Mouse (Mus musculus) megakaryocyte, adult 5-6 weeks (primary cell): ENCODE measurements around the gene Ankrd33b. TPM values are rescaled to one million over a fixed set of nuclear protein-coding genes. Genes with fewer than 3 reads are reported as not detected.

Source experiments
- ATAC-seq: 2 replicates; pipeline ENCODE4 v1.8.0; 2016; ENCODE audit warnings: mild to moderate bottlenecking, inconsistent platforms; ENCODE audit not compliant: poor library complexity, severe bottlenecking
- total RNA-seq, 2 experiments: library from RNA; stranded (forward) in 1 of 2; stranded (reverse) in 1 of 2; fragments of 153-499, 151-499 nt in 1 of 2; fragments of 221-1000, 200-1000 nt in 1 of 2; gene quantifications; 2 replicates each; pipeline versions ENCODE4 v1.2.3 to v1.2.4; 2015 to 2017

Gene Ankrd33b
- total RNA-seq (2015) (4.8 and 5.1 TPM in 2 replicates), total RNA-seq (2017) (5.8 and 9.1 TPM in 2 replicates)

- peak; percentile 22 for ATAC-seq
Observed at GRCm38 (mm10) chr15:31367481-31368200, at the start of gene Ankrd33b. Gene Ankrd33b (minus strand): TSS chr15:31367726.

DNA sequence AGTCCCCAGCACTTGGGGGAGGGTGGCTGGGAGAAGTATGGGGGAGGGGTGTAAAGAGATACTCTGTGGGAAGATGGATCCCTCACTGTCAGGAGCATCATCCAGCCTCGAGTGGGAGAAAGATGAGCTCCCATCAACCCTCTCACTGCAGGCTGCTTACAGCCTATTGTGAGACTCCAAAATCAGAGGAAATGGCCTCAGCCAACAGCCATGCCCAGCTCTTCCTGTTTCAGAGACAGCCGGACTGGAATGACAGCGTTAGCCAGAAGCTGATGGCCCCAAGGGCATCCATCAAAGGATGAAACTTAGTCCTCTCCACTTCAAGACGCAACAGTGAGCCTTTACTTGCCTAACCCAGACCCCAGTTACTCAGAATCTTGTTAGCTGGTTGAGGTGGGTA is 47.7 kb upstream of the Ankrd33b start:
- ATAC-seq = no peak

- no peak for ATAC-seq
Observed at GRCm38 (mm10) chr15:31414179-31414898, 46.8 kb upstream of the Ankrd33b start.

- ATAC-seq = no peak
Observed at GRCm38 (mm10) chr15:31413662-31414061, 46.1 kb upstream of the Ankrd33b start.

DNA sequence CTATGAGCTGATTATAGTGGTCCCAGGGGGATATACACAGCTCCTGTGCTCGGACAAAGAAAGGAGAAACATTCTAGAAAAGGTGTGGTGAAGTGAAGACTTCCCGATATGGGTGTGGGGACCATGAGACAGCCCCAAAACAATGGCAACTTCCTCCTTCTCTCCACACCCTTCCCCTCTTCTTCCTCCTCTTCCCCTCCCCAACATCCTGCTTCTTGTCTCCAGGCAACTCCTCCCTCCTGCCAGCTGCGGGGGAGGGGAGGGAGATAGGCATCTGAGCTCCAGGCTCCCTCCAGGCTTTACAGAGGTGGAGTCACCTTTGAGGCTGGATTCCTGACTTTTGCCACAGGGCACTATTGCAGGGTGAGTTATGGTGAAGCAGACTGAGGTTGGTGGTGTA is 45.4 kb upstream of the Ankrd33b start:
- peak; percentile 82 for ATAC-seq

GRCm38 (mm10) chr15:31412436-31412835 is 44.9 kb upstream of the Ankrd33b start:
- ATAC-seq = no peak

- no peak for ATAC-seq
Observed at GRCm38 (mm10) chr15:31407490-31407889, 40.0 kb upstream of the Ankrd33b start.

- no peak for ATAC-seq
Observed at GRCm38 (mm10) chr15:31406881-31407280, 39.4 kb upstream of the Ankrd33b start.

- no peak for ATAC-seq
Observed at GRCm38 (mm10) chr15:31404346-31404745, 36.8 kb upstream of the Ankrd33b start.

GRCm38 (mm10) chr15:31402200-31402892 is 34.8 kb upstream of the Ankrd33b start:
- no peak for ATAC-seq

- ATAC-seq = peak; percentile 97
Observed at GRCm38 (mm10) chr15:31400974-31401373, 33.4 kb upstream of the Ankrd33b start.

- no peak for ATAC-seq
Observed at GRCm38 (mm10) chr15:31398769-31399168, 31.2 kb upstream of the Ankrd33b start.

DNA sequence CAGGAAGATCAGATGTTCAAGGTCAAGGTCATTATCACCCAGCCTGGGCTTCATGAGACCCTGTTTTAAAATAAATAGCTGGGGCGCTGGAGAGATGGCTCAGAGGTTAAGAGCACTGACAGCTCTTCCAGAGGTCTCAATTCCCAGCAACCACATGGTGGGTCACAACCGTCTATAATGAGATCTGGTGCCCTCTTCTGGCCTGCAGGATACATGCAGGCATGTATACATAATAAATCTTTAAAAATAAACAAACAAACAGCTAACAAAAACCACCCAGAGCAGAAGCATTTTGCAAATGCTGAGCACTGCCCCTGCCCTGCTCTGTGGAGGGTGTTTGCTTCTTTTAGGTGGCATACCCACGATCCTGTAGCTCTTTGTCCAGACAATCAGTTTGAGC is 29.9 kb upstream of the Ankrd33b start:
- no peak for ATAC-seq

- no peak for ATAC-seq
Observed at GRCm38 (mm10) chr15:31396755-31397154, 29.2 kb upstream of the Ankrd33b start.

DNA sequence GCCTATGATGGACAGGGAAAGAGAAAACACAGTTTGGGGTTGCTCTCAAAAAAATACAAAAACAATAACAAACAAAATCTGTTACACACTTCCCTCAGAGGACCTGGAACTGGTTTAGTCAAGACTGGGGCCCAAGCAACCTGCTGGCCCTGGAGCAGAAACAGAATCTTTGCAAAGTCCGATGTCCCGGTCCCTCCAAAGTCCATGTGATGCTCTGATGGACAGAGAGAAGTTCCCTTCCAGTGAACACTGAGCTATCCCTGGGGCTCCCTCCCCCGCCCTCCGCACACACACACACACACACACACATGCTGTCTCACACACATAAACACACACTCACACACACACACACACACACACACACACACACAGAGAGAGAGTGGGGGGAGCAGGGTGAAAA is 28.5 kb upstream of the Ankrd33b start:
- ATAC-seq = no peak

- ATAC-seq = no peak
Observed at GRCm38 (mm10) chr15:31393402-31393801, 25.9 kb upstream of the Ankrd33b start.

DNA sequence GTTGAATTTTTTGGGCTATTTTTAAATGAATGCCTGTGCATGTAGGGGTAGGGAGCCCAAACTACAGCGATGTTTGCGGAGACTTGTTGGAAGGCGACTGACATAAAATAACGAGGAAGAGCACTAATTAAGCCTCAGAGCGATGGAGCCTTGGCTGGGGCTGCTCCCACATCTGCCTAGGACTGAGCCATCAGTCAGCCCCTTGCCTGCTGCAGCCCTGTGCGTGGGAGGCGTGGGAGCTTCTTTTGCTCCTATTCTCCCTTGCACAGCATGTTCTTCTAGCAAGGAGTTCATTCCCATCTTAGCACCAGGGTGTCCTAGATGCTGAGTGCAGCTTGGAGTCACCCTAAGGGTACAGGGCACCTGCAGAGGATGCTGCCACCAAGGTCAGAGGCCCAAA is 25.2 kb upstream of the Ankrd33b start:
- ATAC-seq = no peak

DNA sequence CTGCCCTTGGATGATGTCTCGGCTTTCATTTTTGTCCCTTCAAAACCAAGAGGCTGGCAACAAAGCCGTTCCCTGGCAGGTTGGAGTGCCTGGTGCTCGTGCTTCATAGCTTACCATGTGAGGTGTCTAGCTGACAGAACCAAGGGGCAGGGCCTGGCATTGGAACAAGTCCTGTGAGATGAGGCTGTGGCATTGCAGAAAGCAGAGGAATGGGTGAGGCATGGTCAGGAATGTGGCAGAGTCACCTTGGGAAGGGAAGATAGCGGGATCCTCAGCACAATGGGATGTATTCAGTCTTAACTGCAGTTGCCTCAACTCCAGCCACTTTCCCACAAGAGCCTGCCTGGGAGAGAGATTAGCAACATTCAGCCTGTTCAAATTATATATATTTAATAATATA is 24.6 kb upstream of the Ankrd33b start:
- no peak for ATAC-seq

GRCm38 (mm10) chr15:31381936-31382468 is 14.5 kb upstream of the Ankrd33b start:
- no peak for ATAC-seq

GRCm38 (mm10) chr15:31379471-31379870 is 11.9 kb upstream of the Ankrd33b start:
- ATAC-seq = no peak

DNA sequence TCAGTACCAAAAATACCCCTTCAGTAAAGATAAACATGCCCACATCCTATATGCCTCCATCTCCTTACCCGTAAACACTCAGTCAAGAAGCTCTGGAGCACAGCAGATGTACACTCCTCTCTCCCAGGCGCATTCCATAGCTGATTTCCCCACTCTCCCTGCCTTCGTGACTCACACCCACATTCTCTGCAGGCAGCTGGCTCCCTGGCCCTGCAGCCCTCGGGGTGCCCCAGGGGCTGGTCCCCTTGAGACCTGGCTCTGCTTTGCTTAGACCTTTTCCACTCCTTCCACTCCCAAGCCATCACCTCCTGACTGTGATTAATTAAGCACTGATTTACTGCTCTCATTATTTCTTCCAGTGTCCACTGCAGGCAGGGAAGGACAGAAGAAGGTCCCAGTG is 7.7 kb upstream of the Ankrd33b start:
- ATAC-seq = no peak
